Mouse (Mus musculus) limb, embryonic 14.5 days (tissue): Measurements from ENCODE around the gene Tbc1d10a. TPM values are rescaled to one million over a fixed set of nuclear protein-coding genes. Genes with fewer than 3 reads are reported as not detected.

ENCODE experiments used
- ATAC-seq: fragments of 200-750 bp; cut with Nextera tagmentation; 2 replicates; pipeline ENCODE4 v1.8.0; 2017; ENCODE audit warnings: low read depth, moderate number of reproducible peaks, moderate TSS enrichment; ENCODE audit not compliant: low FRiP score
- DNase-seq: peaks from one replicate; pipeline ENCODE4 v3.0.0-alpha.2; 2015; ENCODE audit warnings: low spot score
- H3K27ac ChIP-seq: fragments of 300-500 bp; sonication (generic); replicated peaks from 2 replicates; pipeline ENCODE4 v1.5.1; 2014; ENCODE audit warnings: low read depth, mild to moderate bottlenecking, low read length, moderate library complexity, mixed read lengths
- H3K27me3 ChIP-seq: fragments of 300-500 bp; sonication (generic); 2 replicates; pipeline ENCODE4 v1.6.1; 2014; ENCODE audit warnings: low read length, mixed read lengths; ENCODE audit not compliant: control insufficient read depth, insufficient read depth
- H3K36me3 ChIP-seq: fragments of 300-500 bp; sonication (generic); 2 replicates; pipeline ENCODE4 v1.6.1; 2014; ENCODE audit warnings: mild to moderate bottlenecking, low read length, moderate library complexity, mixed read lengths; ENCODE audit not compliant: control insufficient read depth, insufficient read depth
- H3K4me1 ChIP-seq: fragments of 300-500 bp; sonication (generic); 2 replicates; pipeline ENCODE4 v1.6.1; 2014; ENCODE audit warnings: antibody characterized with exemption, low read length, mixed read lengths; ENCODE audit not compliant: control insufficient read depth, insufficient read depth
- H3K4me2 ChIP-seq: fragments of 300-500 bp; sonication (generic); replicated peaks from 2 replicates; pipeline ENCODE4 v1.6.1; 2014; ENCODE audit warnings: low read depth, mild to moderate bottlenecking, low read length, moderate library complexity; ENCODE audit not compliant: severe bottlenecking
- H3K4me3 ChIP-seq: fragments of 300-500 bp; sonication (generic); replicated peaks from 2 replicates; pipeline ENCODE4 v1.5.1; 2014; ENCODE audit warnings: low read length
- H3K9ac ChIP-seq: fragments of 300-500 bp; sonication (generic); 2 replicates; pipeline ENCODE4 v1.6.1; 2014; ENCODE audit warnings: mild to moderate bottlenecking, low read depth, low read length, moderate library complexity; ENCODE audit not compliant: severe bottlenecking
- H3K9me3 ChIP-seq: fragments of 300-500 bp; sonication (generic); 2 replicates; pipeline ENCODE4 v1.6.1; 2016; ENCODE audit warnings: low read length; ENCODE audit not compliant: control insufficient read depth
- POLR2A ChIP-seq: fragments of 200-500 bp; IDR thresholded peaks from 2 replicates; pipeline ENCODE4 v1.8.0; 2012; ENCODE audit warnings: inconsistent platforms, mild to moderate bottlenecking, moderate library complexity, borderline replicate concordance; ENCODE audit not compliant: insufficient read depth, insufficient read length; ENCODE audit errors: extremely low read depth
- WGBS: fragments of 180-500 bp; shearing (Covaris S2); extraction: QIAGEN DNeasy Blood & Tissue Kit; methylation state at CpG from one replicate; pipeline ENCODE4 v1.1.7; 2014; 5-methylcytosine and 5-hydroxymethylcytosine counted together
- polyA plus RNA-seq, 2 experiments: library from polyadenylated mRNA; depleted of rRNA in 1 of 2; stranded (reverse) in 1 of 2; unstranded in 1 of 2; fragments of >200 nt; fragmentation: Nextera tagmentation in 1 of 2; extraction: Ambion mirVana in 1 of 2; gene quantifications; 2 replicates each; pipeline versions ENCODE4 v1.2.1 to v1.2.3; 2012 to 2014

Gene Tbc1d10a
- polyA plus RNA-seq, 2 experiments = 38.8 to 66.3 TPM

DNA sequence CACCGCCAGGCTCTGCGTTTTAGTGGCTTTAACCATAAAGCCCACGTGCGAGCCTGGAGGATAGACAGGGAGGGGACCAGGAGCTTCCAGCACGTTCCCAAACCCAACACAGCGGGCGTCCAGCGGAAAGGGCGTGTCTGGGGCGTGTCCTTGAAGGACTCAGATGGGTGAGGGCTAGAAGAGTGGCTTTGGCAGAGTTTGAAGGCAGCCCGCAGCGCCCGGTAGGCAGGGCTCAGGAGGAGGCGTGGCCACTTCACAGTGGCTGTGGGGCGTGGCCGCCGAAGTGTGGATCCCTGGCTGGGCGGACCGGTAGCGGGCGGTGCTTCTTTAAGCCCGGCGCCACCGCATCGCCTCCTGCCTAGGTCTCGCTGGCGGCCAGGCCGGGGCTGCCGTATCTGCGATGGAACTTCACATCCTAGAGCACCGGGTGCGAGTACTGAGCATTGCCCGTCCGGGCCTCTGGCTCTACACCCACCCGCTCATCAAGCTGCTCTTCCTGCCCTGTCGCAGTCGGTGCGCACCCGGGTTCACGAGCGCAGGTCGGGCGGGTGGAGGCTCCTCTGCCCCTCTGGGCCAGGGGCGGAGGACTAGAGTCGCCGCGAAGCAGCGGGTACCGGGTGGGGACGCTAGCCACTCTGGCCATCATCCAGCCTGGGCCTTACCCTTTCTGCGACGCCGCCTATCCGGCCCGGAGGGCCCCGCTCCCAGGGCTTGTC is 31.5 kb downstream of the Tbc1d10a start, which contains the start of gene Castor1:
Castor1 (plus strand) TSS at position 312 of the 716 bp plus-strand sequence.
- no peaks in the 10 kb centered on the region for H3K9me3 ChIP-seq
- H3K4me2 ChIP-seq = peak within 1 kb of the TSS; percentile 93
- DNase-seq = peak; percentile 86
- peaks cover 14% of the 10 kb centered on the region for H3K4me1 ChIP-seq
- peak within 1 kb of the TSS; percentile 58 for H3K9ac ChIP-seq
- 1% methylated on average over 44 of the region's 56 CpGs for WGBS
- H3K36me3 ChIP-seq = peaks cover 21% of the 10 kb centered on the region
- peak within 1 kb of the TSS; percentile 48 for H3K4me3 ChIP-seq
- TF ChIP-seq POLR2A = no peak
- peak; percentile 78 for ATAC-seq
- H3K27ac ChIP-seq = no peak within 1 kb of the TSS
- H3K27me3 ChIP-seq = no peaks in the 10 kb centered on the region

DNA sequence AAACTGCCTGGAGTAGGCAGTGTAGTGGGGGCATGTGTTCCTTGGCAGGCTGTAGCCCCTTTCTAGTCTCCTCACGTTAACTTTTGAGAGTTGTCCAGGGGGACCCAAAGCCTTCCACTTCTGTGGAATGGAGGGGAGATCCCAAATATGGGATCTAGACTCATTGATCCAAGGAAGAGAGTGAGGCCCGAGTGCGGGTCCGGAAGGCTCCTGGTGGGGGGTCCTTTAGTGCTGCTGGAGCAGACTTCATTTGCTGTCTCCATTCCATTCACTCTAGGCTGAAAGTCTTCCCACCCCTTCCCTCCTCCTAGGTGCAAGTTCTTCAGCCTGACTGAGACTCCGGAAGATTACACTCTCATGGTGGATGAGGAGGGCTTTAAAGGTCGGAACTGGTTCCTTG is 32.0 kb downstream of the Tbc1d10a start:
- WGBS = 11% methylated on average over 6 of the region's 6 CpGs
- Histone ChIP-seq H3K9me3 (no peaks in the 10 kb centered on the region), H3K4me2 (peak overlapping the region; percentile 93), H3K36me3 (peaks cover 15% of the 10 kb centered on the region), H3K4me1 (peaks cover 14% of the 10 kb centered on the region), H3K27me3 (no peaks in the 10 kb centered on the region), H3K9ac (peak overlapping the region; percentile 58), H3K4me3 (peak overlapping the region; percentile 48), H3K27ac (no peak overlapping the region)
- no peak for TF ChIP-seq POLR2A
- ATAC-seq = no peak
- no peak for DNase-seq

DNA sequence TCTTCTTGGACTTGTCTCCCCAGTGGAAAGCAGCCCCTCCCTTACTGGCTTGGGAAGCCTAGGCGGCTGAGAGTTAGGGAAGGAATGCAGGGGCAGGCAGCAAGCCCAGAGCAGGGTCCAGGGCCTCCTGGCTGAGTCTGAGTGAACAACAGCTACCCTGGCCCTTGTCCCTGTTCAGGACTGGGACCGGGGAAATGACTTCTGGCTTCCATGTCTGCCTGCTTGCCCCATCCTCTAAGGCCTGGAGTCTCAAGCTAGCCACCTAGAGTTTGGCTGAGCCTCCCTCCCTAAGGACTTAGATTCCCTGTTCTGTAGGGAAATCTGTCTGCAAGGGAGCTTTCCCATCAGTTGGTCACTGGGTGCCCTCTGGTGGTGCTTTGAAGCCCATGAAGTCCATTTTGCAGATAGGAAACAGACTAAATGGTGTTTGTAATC is 32.7 kb downstream of the Tbc1d10a start:
- H3K4me3 ChIP-seq = peak overlapping the region; percentile 48; the same call in 1 of the 2 replicates
- WGBS = 8% methylated on average over 2 of the region's 2 CpGs
- DNase-seq = peak; percentile 76

DNA sequence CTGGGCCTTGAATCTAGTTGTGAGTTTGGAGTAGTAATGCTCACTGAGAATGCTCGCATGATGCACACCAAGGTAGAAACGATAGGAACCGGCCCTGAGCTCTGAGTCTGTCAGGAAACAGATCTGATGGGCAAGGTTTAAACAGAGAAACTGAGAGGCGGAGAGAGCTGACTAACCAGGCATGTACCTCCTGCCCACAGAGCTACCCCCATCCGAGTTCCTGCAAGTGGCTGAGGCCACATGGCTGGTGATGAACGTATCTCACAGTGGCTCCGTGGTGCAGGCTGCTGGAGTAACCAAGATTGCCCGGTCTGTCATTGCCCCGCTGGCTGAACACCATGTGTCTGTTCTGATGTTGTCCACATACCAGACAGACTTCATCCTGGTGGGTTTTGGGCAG is 33.3 kb downstream of the Tbc1d10a start:
- H3K9ac ChIP-seq = no peak overlapping the region
- no peak overlapping the region for H3K4me2 ChIP-seq
- H3K27ac ChIP-seq = no peak overlapping the region
- no peak overlapping the region for H3K4me3 ChIP-seq
- DNase-seq (no peak), ATAC-seq (no peak)
- no peaks in the 10 kb centered on the region for H3K27me3 ChIP-seq
- H3K4me1 ChIP-seq = peaks cover 14% of the 10 kb centered on the region
- 68% methylated on average over 9 of the region's 9 CpGs for WGBS
- TF ChIP-seq POLR2A = no peak
- H3K9me3 ChIP-seq = no peaks in the 10 kb centered on the region
- peaks cover 6% of the 10 kb centered on the region for H3K36me3 ChIP-seq

More for the DNA sequence above, 32.7 kb downstream of the Tbc1d10a start:
- H3K36me3 ChIP-seq = peaks cover 12% of the 10 kb centered on the region
- no peak overlapping the region for H3K9ac ChIP-seq
- no peaks in the 10 kb centered on the region for H3K27me3 ChIP-seq
- 0 out of 2 replicates have a peak, but pooled peaks have one; percentile 5 for ATAC-seq
- no peak overlapping the region for H3K4me2 ChIP-seq
- H3K27ac ChIP-seq = 0 out of 2 replicates have a peak overlapping the region, but pooled peaks have one; percentile 46
- peaks cover 14% of the 10 kb centered on the region for H3K4me1 ChIP-seq
- no peak for TF ChIP-seq POLR2A
- H3K9me3 ChIP-seq = no peaks in the 10 kb centered on the region

DNA sequence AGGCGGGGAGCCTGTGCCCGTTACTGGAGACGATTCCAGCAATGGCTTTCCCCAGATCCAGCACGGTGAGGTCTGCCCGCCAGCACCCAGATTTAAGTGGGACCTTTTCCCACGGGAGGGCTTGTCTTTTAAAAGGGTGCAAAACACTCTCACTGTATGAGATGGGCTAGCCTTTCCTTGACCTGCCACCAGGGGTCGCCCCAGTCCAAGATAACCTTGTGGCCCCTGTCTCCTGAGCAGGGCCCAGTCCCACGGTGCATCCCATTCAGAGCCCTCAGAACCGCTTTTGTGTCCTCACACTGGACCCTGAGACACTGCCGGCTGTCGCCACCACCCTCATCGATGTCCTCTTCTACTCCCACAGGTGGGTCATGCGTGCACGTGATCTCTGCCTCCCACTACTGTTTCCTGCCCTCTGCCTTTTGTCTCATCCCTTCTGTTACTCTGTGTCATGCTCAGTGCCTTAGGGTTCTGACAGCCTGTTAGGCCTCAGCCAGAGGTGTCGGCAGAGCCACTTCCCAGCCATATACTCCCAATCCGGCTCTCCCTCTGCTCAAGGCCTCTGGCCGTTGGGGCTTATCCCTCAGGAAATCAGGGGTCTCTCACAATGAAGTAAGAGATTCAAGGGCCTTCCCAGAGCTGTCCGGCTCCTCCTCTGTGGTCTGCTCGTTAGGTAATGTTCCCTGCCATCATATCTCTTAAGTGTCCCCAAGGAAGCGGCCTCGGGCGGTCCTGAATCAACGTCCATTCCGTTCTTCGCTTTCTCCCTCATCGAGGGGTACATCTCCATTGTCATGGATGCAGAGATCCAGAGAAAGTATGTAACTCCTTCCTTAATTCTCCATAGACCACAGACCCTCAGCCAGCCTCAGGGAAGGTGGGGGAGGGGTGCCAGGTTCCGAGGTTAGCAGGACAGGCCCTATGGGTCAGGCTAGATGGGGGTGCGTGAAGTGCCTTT is 34.1 kb downstream of the Tbc1d10a start:
- Histone ChIP-seq H3K4me2 (no peak overlapping the region), H3K4me3 (no peak overlapping the region), H3K27me3 (no peaks in the 10 kb centered on the region), H3K36me3 (no peaks in the 10 kb centered on the region), H3K9me3 (no peaks in the 10 kb centered on the region), H3K27ac (no peak overlapping the region), H3K9ac (no peak overlapping the region), H3K4me1 (peaks cover 14% of the 10 kb centered on the region)
- no peak for TF ChIP-seq POLR2A
- ATAC-seq = no peak
- DNase-seq = peak; percentile 57
- 52% methylated on average over 28 of the region's 28 CpGs for WGBS
